Mouse (Mus musculus): ENCODE results near the gene Pam. TPM values are rescaled to one million over a fixed set of nuclear protein-coding genes. Genes with fewer than 3 reads are reported as not detected.

Gene Pam
- total RNA-seq, 2 experiments from 2014 or later, result 193 to 195 TPM

- no peak for DNase-seq (ENCODE audit: low spot score in 2 of 2)
Observed at GRCm38 (mm10) chr1:97922395-97922794, 173.1 kb downstream of the Pam start.

- DNase-seq (ENCODE audit: low spot score in 2 of 2), result no peak
Observed at GRCm38 (mm10) chr1:97921886-97922285, 173.6 kb downstream of the Pam start.

DNA sequence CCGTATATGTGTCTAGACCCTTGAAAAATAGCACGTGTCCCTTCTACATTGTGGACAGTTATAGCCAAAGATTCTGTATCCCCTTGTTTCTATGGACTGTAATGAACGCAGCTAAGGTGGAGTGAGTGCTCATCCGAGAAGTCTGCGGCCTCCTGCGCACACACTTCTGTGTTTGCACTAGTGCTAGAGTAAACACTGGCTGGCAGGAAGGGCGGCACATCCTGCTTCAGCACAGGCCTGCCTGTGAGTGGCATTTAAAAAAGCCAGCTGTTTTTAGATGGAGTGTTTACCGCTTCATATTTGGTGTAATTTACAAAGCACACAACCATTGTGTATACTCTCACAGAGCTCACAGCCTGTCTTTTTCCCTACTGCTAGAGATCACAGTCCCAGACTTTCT is 177.0 kb downstream of the Pam start:
- DNase-seq (ENCODE audit: low spot score in 2 of 2), result no peak

DNA sequence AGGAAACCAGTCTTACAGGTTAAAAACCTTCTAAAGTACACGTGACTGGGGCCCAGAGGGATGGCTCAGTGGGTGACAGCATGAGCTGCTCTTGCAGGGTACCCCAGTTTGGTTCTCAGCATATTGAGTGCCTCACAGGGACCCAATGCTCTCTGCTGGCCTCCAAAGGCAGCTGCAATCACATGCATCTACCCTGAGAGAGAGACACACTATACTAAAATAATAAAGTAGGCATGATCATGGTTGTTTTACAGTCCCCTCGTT is 178.5 kb downstream of the Pam start:
- no peak for DNase-seq (ENCODE audit: low spot score in 2 of 2)

GRCm38 (mm10) chr1:97916218-97916970 is 179.1 kb downstream of the Pam start:
- DNase-seq (ENCODE audit: low spot score in 2 of 2), result no peak

GRCm38 (mm10) chr1:97915726-97916125 is 179.7 kb downstream of the Pam start:
- DNase-seq (ENCODE audit: low spot score in 2 of 2), result no peak

DNA sequence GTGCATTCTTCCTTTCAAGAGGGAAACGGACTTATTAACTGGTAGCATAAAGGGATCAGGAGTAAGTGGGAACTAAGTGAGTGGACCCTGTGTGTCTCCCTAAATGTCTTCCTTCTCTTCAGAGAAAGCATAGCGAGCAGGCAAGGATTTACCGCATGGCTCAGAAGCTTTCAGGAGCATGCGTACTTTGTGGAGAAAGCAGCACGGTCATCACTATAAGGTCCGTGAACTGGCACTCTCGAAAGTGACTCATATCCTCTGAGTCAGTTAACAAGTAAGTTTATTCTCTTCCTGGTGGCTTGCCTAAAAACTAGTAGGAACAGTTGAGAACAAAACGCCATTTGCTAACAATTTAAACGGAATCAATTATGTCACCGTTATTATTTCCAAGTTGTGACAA is 184.6 kb downstream of the Pam start:
- no peak for DNase-seq (ENCODE audit: low spot score in 2 of 2)

GRCm38 (mm10) chr1:97909561-97909960 is 185.9 kb downstream of the Pam start:
- DNase-seq (ENCODE audit: low spot score in 2 of 2), result no peak

DNA sequence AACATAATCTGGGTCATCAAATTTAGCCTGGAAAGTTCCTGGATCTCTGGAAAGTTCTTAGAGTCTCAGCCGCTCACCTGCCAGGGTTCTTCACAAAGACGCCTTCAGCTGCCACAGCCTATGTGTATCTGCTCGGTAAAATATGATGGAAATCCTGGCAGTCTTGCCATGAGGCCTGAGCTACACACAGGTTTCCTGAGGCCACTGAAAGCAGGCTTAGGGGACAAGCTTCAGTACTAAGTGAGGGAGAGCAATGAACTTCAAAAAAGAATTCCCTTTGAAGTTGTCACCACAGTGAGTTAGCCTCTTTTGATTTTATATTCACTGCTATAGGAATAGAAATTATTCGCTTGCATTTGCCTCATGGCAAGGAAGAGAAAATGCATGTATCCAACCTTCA is 186.7 kb downstream of the Pam start:
- DNase-seq (ENCODE audit: low spot score in 2 of 2), result no peak

DNA sequence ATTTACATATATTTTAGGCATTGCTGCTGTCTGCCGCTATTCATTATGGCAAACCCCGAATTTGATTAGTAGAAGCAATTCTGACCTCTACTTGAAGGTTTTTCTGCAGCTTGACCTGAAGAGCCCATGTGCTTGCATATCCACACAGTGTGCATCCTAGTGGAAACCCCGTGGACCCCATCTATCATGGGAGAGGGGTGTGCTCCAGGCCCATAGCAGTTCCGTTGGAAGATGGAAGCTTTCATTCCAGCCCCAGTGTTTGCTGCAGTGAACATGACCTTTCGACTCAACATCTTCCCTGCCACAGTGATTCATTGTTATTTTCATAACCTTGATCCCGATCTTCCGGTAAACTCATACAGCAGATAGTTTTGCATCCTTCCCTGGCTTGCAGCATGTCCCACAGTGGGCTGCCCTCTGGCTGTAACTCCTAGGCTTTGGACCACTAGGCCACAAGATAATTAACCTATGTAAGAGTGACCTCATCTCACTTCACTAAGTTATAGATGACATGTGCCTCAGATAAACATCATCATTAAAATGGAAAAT is 191.5 kb downstream of the Pam start:
- DNase-seq (ENCODE audit: low spot score in 2 of 2), result no peak

DNA sequence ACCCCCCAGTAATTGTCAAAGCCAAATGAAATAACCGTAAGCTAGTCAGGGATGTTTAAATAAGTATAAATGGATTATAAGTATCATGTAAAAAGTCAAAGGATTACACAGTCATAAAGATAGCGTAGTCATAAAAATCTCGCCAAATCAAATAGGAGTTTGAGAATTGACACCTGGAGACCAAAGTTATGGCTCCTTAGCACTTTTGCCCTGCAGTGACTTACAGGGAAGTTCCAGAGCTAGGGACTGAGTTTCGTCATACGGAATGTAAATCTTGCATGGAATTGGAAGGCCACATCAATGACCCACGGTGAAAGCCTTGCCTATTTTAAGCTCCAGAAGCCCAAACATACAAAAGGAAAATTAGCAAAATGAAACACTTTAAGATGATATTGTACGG is 192.6 kb downstream of the Pam start:
- DNase-seq (ENCODE audit: low spot score in 2 of 2), result no peak

- DNase-seq (ENCODE audit: low spot score in 2 of 2), result no peak
Observed at GRCm38 (mm10) chr1:97900559-97901153, 194.8 kb downstream of the Pam start.

GRCm38 (mm10) chr1:97887511-97887910 is 207.9 kb downstream of the Pam start:
- DNase-seq (ENCODE audit: low spot score in 2 of 2), result no peak

DNA sequence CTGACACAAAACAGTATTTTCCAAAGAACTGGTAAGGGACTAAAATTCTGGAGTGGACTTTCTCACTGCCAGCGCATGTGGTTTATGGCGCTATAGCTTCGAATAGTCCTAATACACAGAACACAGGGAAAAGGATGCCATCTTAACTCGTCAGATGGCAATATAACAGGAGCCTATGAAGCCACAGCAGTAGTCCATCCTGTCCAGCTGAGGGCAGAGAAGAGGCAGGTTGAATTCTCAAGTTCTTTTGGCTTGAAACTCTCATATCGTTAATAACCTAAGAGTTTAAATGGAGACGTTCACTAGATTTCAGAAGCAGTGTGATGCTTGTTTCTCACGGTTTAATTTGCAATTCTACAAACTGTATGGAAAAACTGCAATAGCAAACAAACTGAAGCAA is 211.9 kb downstream of the Pam start:
- DNase-seq (ENCODE audit: low spot score in 2 of 2), result no peak

DNA sequence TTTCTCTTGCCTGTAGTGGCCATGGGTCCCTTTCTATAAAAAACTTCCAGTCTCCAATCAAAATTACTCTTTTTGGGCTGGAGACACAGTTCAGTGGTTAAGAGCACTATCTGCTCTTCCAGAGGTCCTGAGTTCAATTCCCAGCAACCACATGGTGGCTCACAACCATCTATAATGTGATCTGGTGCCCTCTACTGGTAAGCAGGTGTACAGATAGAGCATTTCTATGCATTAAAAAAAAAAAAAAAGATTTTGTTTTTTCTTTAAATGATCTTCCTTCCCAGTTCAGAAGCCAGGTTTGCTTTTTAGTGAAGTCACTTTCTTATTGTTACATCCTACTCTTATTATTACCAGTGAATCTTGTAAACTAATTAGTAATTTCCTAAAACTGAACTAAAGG is 218.4 kb downstream of the Pam start:
- no peak for DNase-seq (ENCODE audit: low spot score in 2 of 2)

GRCm38 (mm10) chr1:97873490-97874054 is 221.9 kb downstream of the Pam start:
- DNase-seq (ENCODE audit: low spot score in 2 of 2), result no peak

GRCm38 (mm10) chr1:97872493-97872892 is 223.0 kb downstream of the Pam start:
- peak in 1 of 2 experiments; percentile 39 for DNase-seq (ENCODE audit: low spot score in 2 of 2)

DNA sequence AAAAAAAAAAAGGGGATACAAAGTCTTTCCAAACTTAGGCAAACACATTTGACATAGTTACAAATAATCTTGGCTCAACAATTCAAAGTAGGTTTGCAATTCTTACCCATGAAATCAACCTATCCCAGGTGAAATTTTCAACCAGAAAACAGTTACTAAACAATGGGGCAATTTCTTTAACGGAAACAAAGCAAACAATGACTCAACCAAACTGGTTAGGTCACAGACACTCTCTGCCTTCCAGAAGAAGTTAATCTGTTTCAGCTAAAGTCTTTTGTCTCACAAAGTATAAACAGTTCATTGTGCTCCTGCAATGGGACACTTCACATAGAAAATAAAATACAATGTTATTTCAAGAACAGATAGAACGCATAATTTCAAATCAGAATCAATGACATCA is 223.4 kb downstream of the Pam start:
- DNase-seq (ENCODE audit: low spot score in 2 of 2), result no peak

- no peak for DNase-seq (ENCODE audit: low spot score in 2 of 2)
Observed at GRCm38 (mm10) chr1:97864135-97864534, 231.3 kb downstream of the Pam start.

- DNase-seq (ENCODE audit: low spot score in 2 of 2), result peak; percentile 81 to 91
Observed at GRCm38 (mm10) chr1:97863140-97863539, 232.3 kb downstream of the Pam start.

- DNase-seq (ENCODE audit: low spot score in 2 of 2), result no peak
Observed at GRCm38 (mm10) chr1:97862734-97863133, 232.7 kb downstream of the Pam start.

- DNase-seq (ENCODE audit: low spot score in 2 of 2), result no peak
Observed at GRCm38 (mm10) chr1:97854256-97854655, 241.2 kb downstream of the Pam start.

Data from layer of hippocampus, postnatal 14 days (tissue).